8 mouse cellular contexts compared by ENCODE assay signal in genomic region chr3:38849536-38849935, GRCm38 (mm10). TPM values are rescaled to one million over a fixed set of nuclear protein-coding genes. Genes with fewer than 3 reads are reported as not detected.
A peak's percentile ranks its signal among the peaks of the same experiment; 100 is the strongest.
DNase-seq lines count a peak whose midpoint lies in the region; ATAC-seq lines count a peak whose summit lies in the region.

No protein-coding gene starts in this region.

- H3K4me3 ChIP-seq in forebrain, embryonic 11.5 days (ENCODE audit: low read depth, low read length): no peak overlapping the region
- no peak overlapping the region for H3K4me3 ChIP-seq in forebrain, embryonic 10.5 days
- H3K4me3 ChIP-seq in embryonic facial prominence, embryonic 15.5 days (replicated peaks): no peak overlapping the region

- no peak for DNase-seq in forebrain, embryonic 11.5 days (ENCODE audit: low spot score)
- DNase-seq in forebrain, embryonic 10.5 days (ENCODE audit: extremely low spot score, low spot score): no peak
- DNase-seq in urinary bladder, postnatal 25 days (ENCODE audit: low spot score): peak; percentile 19
- no peak for DNase-seq in urinary bladder, postnatal 4 days (ENCODE audit: low spot score in 2 of 2)
- DNase-seq in kidney, postnatal 14 days: peak; percentile 67
- DNase-seq in lung, postnatal 14 days: peak; percentile 64
- DNase-seq in telencephalon, adult 2 months (ENCODE audit: low read depth, low spot score): peak; percentile 29

- H3K9me3 ChIP-seq in forebrain, embryonic 11.5 days (ENCODE audit: control insufficient read depth, low read length): no peaks in the 10 kb centered on the region
- H3K9me3 ChIP-seq in forebrain, embryonic 10.5 days: no peaks in the 10 kb centered on the region
- H3K9me3 ChIP-seq in embryonic facial prominence, embryonic 15.5 days (replicated peaks): no peaks in the 10 kb centered on the region

- H3K4me1 ChIP-seq in forebrain, embryonic 11.5 days (replicated peaks; ENCODE audit: control insufficient read depth, insufficient read depth, low read length): no peaks in the 10 kb centered on the region
- H3K4me1 ChIP-seq in forebrain, embryonic 10.5 days: peaks cover 23% of the 10 kb centered on the region
- peaks cover 10% of the 10 kb centered on the region; the same call in 1 of the 2 replicates for H3K4me1 ChIP-seq in embryonic facial prominence, embryonic 15.5 days

- H3K9ac ChIP-seq in forebrain, embryonic 11.5 days (ENCODE audit: low read length): no peak overlapping the region
- no peak overlapping the region for H3K9ac ChIP-seq in embryonic facial prominence, embryonic 15.5 days

- WGBS in forebrain, embryonic 11.5 days: 46% methylated on average over 6 of the region's 6 CpGs
- 42% methylated on average over 6 of the region's 6 CpGs for WGBS in forebrain, embryonic 10.5 days
- 26% methylated on average over 6 of the region's 6 CpGs for WGBS in embryonic facial prominence, embryonic 15.5 days

- no peaks in the 10 kb centered on the region for H3K36me3 ChIP-seq in forebrain, embryonic 11.5 days (ENCODE audit: control insufficient read depth, insufficient read depth, low read length)
- H3K36me3 ChIP-seq in forebrain, embryonic 10.5 days (replicated peaks): no peaks in the 10 kb centered on the region
- H3K36me3 ChIP-seq in embryonic facial prominence, embryonic 15.5 days: no peaks in the 10 kb centered on the region

- peak; percentile 63; the same call in 1 of the 2 replicates for ATAC-seq in forebrain, embryonic 11.5 days (replicated peaks; ENCODE audit: low FRiP score)
- ATAC-seq in embryonic facial prominence, embryonic 15.5 days (ENCODE audit: insufficient number of reproducible peaks, low FRiP score, low TSS enrichment, low read depth): peak; percentile 70; the same call in 1 of the 2 replicates

- no peaks in the 10 kb centered on the region for H3K27me3 ChIP-seq in forebrain, embryonic 11.5 days (ENCODE audit: control insufficient read depth, insufficient read depth, low read length)
- no peaks in the 10 kb centered on the region for H3K27me3 ChIP-seq in forebrain, embryonic 10.5 days (ENCODE audit: poor library complexity, severe bottlenecking)
- H3K27me3 ChIP-seq in embryonic facial prominence, embryonic 15.5 days: no peaks in the 10 kb centered on the region

- H3K4me2 ChIP-seq in forebrain, embryonic 11.5 days (ENCODE audit: low read depth, low read length, severe bottlenecking): no peak overlapping the region
- H3K4me2 ChIP-seq in embryonic facial prominence, embryonic 15.5 days (replicated peaks): no peak overlapping the region

- H3K27ac ChIP-seq in forebrain, embryonic 11.5 days (ENCODE audit: low read depth, low read length): no peak overlapping the region
- no peak overlapping the region for H3K27ac ChIP-seq in forebrain, embryonic 10.5 days
- H3K27ac ChIP-seq in embryonic facial prominence, embryonic 15.5 days (replicated peaks): no peak overlapping the region

RNA-seq across cellular contexts. Expression of gene Fat4, which starts 37.2 kb away (rescaled TPM):
- 14.0 and 15.2 TPM in 2 replicates for polyA plus RNA-seq in forebrain, embryonic 11.5 days (2014; fragmentation: Nextera tagmentation; extraction: Ambion mirVana)
- polyA plus RNA-seq in forebrain, embryonic 10.5 days (2016; fragmentation: Nextera tagmentation; extraction: Ambion mirVana): 6.0 and 7.6 TPM in 2 replicates
- polyA plus RNA-seq in embryonic facial prominence, embryonic 15.5 days (2015; fragmentation: Nextera tagmentation; extraction: Ambion mirVana): 9.5 and 10.1 TPM in 2 replicates

Comparison
In these comparisons a context has a peak if more than half of its experiments do, and no peak if none do; other contexts are left out.
1. DNase-seq: peak in urinary bladder, postnatal 25 days (single experiment), kidney, postnatal 14 days (single experiment), lung, postnatal 14 days (single experiment) and telencephalon, adult 2 months (single experiment); none in forebrain, embryonic 11.5 days (single experiment), forebrain, embryonic 10.5 days (single experiment) and urinary bladder, postnatal 4 days (0 of 2).